Mouse (Mus musculus): ENCODE measurements around the gene Pagr1b. TPM values are rescaled to one million over a fixed set of nuclear protein-coding genes. Genes with fewer than 3 reads are reported as not detected.

Pagr1b gene
- polyA plus RNA-seq, 1 experiment from 2014 or later, result not detected

DNA sequence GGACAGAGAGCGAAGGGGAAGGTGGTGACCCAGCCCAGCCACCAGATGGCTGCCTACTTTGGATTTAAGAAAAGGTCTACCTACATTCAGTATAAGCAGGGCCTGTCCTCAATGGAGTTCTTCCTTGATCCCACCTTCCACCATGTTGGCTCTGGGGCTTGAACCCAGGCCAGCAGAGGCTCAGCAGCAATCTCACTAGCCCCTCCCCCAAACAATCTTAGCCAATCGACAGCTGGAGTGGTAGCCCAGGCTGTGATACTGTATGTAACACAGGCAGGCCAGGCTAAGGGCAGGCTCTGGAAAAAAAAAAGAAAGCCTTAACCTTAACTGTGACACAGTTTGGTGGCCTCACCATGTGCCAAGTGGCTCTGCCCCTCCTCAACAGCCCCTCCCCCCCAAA lies 4.6 kb downstream of the Pagr1b start:
- H3K4me2 ChIP-seq, result no peak overlapping the region
- H3K36me3 ChIP-seq (ENCODE audit: control insufficient read depth, insufficient read depth, low read length), result peaks cover 6% of the 10 kb centered on the region
- H3K27ac ChIP-seq (ENCODE audit: low read depth, low read length), result no peak overlapping the region
- WGBS (ENCODE audit: insufficient replicate concordance), result 81% methylated on average over 2 of the region's 2 CpGs
- H3K4me1 ChIP-seq (ENCODE audit: control insufficient read depth, insufficient read depth, low read length), result peaks cover 30% of the 10 kb centered on the region
- ATAC-seq (replicated peaks; ENCODE audit: insufficient number of reproducible peaks, low FRiP score, low TSS enrichment), result no peak
- no peak overlapping the region for H3K4me3 ChIP-seq (ENCODE audit: low read depth, low read length)
- H3K9ac ChIP-seq (ENCODE audit: low read depth, low read length), result no peak overlapping the region
- H3K27me3 ChIP-seq (ENCODE audit: control insufficient read depth, insufficient read depth, low read length), result no peaks in the 10 kb centered on the region
- no peaks in the 10 kb centered on the region for H3K9me3 ChIP-seq (replicated peaks; ENCODE audit: control insufficient read depth, low read length)

DNA sequence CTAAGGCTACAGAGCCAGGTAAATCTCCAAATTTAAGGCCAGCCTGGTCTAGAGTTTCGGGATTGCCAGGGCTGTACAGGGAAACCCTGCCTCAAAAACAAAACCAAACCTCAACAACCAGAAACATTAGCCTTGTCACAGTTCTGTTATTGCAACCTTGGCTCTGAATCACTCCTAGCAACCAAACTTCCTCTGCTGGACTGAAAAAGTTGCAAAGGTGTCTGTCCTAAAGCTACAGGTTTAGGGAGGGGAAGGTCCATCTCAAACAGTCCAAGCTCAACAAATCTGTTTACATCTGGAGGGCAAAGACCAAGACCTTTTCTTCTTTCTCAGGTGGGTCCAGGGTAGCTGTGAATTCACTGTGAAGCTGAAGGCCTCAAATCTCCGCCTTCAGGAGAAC lies 5.2 kb downstream of the Pagr1b start:
- no peaks in the 10 kb centered on the region for H3K9me3 ChIP-seq (replicated peaks; ENCODE audit: control insufficient read depth, low read length)
- WGBS (ENCODE audit: insufficient replicate concordance), result 93% methylated on average over 2 of the region's 2 CpGs

DNA sequence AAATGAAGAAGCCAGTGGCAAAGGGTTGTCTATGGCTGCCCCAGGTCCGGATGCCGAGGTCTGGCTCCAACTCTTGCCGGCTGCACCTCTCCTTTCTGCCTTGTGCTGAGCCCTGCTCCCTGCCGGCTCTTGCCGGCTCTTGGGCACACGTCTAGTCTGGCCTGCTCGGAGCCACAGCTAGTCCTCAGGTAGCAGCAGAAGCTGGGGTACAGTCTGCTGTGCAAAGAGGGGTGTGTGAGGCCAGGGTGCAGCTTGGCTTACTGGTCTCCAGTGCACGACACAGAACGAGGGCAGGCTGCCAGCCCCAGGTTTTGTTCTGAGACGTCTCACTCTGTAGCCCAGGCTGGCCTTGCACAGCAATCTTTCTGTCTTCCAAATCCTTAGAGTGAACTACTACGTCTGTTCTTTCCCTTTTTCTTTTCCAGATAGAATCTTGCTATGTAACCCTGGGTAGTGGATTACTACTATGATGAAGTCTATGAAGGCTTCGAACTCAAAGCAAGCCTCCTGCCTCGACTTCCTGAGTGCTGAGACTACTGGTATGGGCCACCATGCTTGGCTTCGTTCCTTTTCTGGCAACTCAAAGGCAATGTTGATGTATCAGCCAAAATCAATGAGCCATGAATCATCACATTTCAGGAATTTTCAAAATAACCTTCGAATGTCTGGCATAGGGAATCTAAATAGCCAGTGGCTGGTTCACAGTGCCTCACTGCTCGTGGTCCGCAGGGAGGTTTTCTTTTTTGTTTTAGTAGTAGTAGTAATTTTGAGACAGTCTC lies 6.8 kb downstream of the Pagr1b start:
- Histone ChIP-seq H3K9ac (ENCODE audit: low read depth, low read length) (no peak overlapping the region), H3K36me3 (ENCODE audit: control insufficient read depth, insufficient read depth, low read length) (peaks cover 3% of the 10 kb centered on the region; the same call in 1 of the 2 replicates), H3K9me3 (replicated peaks; ENCODE audit: control insufficient read depth, low read length) (no peaks in the 10 kb centered on the region), H3K4me2 (no peak overlapping the region), H3K27ac (ENCODE audit: low read depth, low read length) (peak overlapping the region; percentile 50), H3K27me3 (ENCODE audit: control insufficient read depth, insufficient read depth, low read length) (no peaks in the 10 kb centered on the region), H3K4me1 (ENCODE audit: control insufficient read depth, insufficient read depth, low read length) (peaks cover 14% of the 10 kb centered on the region), H3K4me3 (ENCODE audit: low read depth, low read length) (no peak overlapping the region)
- no peak for ATAC-seq (replicated peaks; ENCODE audit: insufficient number of reproducible peaks, low FRiP score, low TSS enrichment)
- 84% methylated on average over 17 of the region's 17 CpGs for WGBS (ENCODE audit: insufficient replicate concordance)

More for the DNA sequence above, 5.2 kb downstream of the Pagr1b start:
- Histone ChIP-seq H3K4me1 (ENCODE audit: control insufficient read depth, insufficient read depth, low read length) (peaks cover 30% of the 10 kb centered on the region), H3K9ac (ENCODE audit: low read depth, low read length) (no peak overlapping the region), H3K4me2 (no peak overlapping the region), H3K36me3 (ENCODE audit: control insufficient read depth, insufficient read depth, low read length) (peaks cover 6% of the 10 kb centered on the region), H3K27ac (ENCODE audit: low read depth, low read length) (no peak overlapping the region), H3K4me3 (ENCODE audit: low read depth, low read length) (no peak overlapping the region), H3K27me3 (ENCODE audit: control insufficient read depth, insufficient read depth, low read length) (no peaks in the 10 kb centered on the region)
- ATAC-seq (replicated peaks; ENCODE audit: insufficient number of reproducible peaks, low FRiP score, low TSS enrichment), result no peak

- Histone ChIP-seq H3K4me2 (no peak overlapping the region), H3K9ac (ENCODE audit: low read depth, low read length) (0 out of 2 replicates have a peak overlapping the region, but pooled peaks have one; percentile 16), H3K27me3 (ENCODE audit: control insufficient read depth, insufficient read depth, low read length) (no peaks in the 10 kb centered on the region), H3K27ac (ENCODE audit: low read depth, low read length) (peak overlapping the region; percentile 50), H3K4me1 (ENCODE audit: control insufficient read depth, insufficient read depth, low read length) (peaks cover 9% of the 10 kb centered on the region; the same call in 1 of the 2 replicates), H3K4me3 (ENCODE audit: low read depth, low read length) (no peak overlapping the region), H3K36me3 (ENCODE audit: control insufficient read depth, insufficient read depth, low read length) (peaks cover 3% of the 10 kb centered on the region; the same call in 1 of the 2 replicates), H3K9me3 (replicated peaks; ENCODE audit: control insufficient read depth, low read length) (no peaks in the 10 kb centered on the region)
- WGBS (ENCODE audit: insufficient replicate concordance), result 37% methylated on average over 9 of the region's 9 CpGs
- peak; percentile 82 for ATAC-seq (replicated peaks; ENCODE audit: insufficient number of reproducible peaks, low FRiP score, low TSS enrichment)
Measured at GRCm38 (mm10) chr7:127008239-127009019, 7.9 kb downstream of the Pagr1b start.

DNA sequence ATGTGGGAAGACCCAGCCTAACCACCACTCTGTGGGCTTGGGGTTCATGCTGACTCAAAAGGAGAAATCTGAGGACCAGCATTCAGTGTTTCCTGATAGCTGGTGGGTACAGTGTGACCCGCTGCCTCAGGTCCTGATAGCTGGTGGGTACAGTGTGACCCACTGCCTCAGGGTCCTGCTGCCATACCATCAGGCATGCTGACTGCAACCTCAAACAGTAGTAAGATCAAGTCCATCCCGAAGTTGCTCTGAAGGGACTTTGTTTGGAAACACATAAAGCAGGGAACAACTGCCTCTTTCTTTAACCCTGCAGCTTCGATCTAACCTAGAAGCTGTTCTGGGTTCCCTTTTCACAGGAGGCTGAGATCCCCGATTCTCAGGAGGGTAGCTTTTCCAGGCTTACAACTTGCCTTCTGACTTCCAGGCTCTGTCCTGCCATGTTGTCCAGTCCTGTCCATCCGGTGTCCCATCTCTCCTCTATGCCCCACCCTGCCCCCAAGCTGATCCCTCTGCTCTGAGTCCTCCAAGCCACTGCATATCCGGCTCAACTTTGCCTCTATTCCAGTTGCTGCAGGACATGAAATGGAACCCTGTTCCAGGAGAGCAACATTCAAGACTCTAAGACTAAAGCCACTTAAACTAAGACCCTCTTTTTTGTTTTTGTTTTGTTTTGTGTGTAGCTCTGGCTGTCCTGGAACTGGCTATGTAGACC lies 8.8 kb downstream of the Pagr1b start:
- ATAC-seq (replicated peaks; ENCODE audit: insufficient number of reproducible peaks, low FRiP score, low TSS enrichment), result no peak
- Histone ChIP-seq H3K27ac (ENCODE audit: low read depth, low read length) (no peak overlapping the region), H3K4me2 (no peak overlapping the region), H3K9ac (ENCODE audit: low read depth, low read length) (0 out of 2 replicates have a peak overlapping the region, but pooled peaks have one; percentile 10), H3K4me3 (ENCODE audit: low read depth, low read length) (no peak overlapping the region), H3K27me3 (ENCODE audit: control insufficient read depth, insufficient read depth, low read length) (no peaks in the 10 kb centered on the region), H3K36me3 (ENCODE audit: control insufficient read depth, insufficient read depth, low read length) (no peaks in the 10 kb centered on the region), H3K4me1 (ENCODE audit: control insufficient read depth, insufficient read depth, low read length) (peaks cover 9% of the 10 kb centered on the region; the same call in 1 of the 2 replicates), H3K9me3 (replicated peaks; ENCODE audit: control insufficient read depth, low read length) (no peaks in the 10 kb centered on the region)
- WGBS (ENCODE audit: insufficient replicate concordance), result 82% methylated on average over 6 of the region's 6 CpGs

GRCm38 (mm10) chr7:127004122-127004875 lies 12.0 kb downstream of the Pagr1b start:
- no peak for ATAC-seq (replicated peaks; ENCODE audit: insufficient number of reproducible peaks, low FRiP score, low TSS enrichment)
- 81% methylated on average over 4 of the region's 4 CpGs for WGBS (ENCODE audit: insufficient replicate concordance)

GRCm38 (mm10) chr7:127003620-127004019 lies 12.7 kb downstream of the Pagr1b start:
- Histone ChIP-seq H3K36me3 (ENCODE audit: control insufficient read depth, insufficient read depth, low read length) (no peaks in the 10 kb centered on the region), H3K27ac (ENCODE audit: low read depth, low read length) (no peak overlapping the region), H3K4me2 (no peak overlapping the region), H3K27me3 (ENCODE audit: control insufficient read depth, insufficient read depth, low read length) (no peaks in the 10 kb centered on the region), H3K4me1 (ENCODE audit: control insufficient read depth, insufficient read depth, low read length) (peaks cover 6% of the 10 kb centered on the region; the same call in 1 of the 2 replicates), H3K9ac (ENCODE audit: low read depth, low read length) (no peak overlapping the region), H3K4me3 (ENCODE audit: low read depth, low read length) (no peak overlapping the region), H3K9me3 (replicated peaks; ENCODE audit: control insufficient read depth, low read length) (no peaks in the 10 kb centered on the region)
- ATAC-seq (replicated peaks; ENCODE audit: insufficient number of reproducible peaks, low FRiP score, low TSS enrichment), result no peak
- WGBS (ENCODE audit: insufficient replicate concordance), result 89% methylated on average over 5 of the region's 5 CpGs

More at GRCm38 (mm10) chr7:127004122-127004875, 12.0 kb downstream of the Pagr1b start:
- Histone ChIP-seq H3K36me3 (ENCODE audit: control insufficient read depth, insufficient read depth, low read length) (no peaks in the 10 kb centered on the region), H3K9ac (ENCODE audit: low read depth, low read length) (no peak overlapping the region), H3K4me2 (no peak overlapping the region), H3K27me3 (ENCODE audit: control insufficient read depth, insufficient read depth, low read length) (no peaks in the 10 kb centered on the region), H3K9me3 (replicated peaks; ENCODE audit: control insufficient read depth, low read length) (no peaks in the 10 kb centered on the region), H3K4me3 (ENCODE audit: low read depth, low read length) (no peak overlapping the region), H3K27ac (ENCODE audit: low read depth, low read length) (no peak overlapping the region), H3K4me1 (ENCODE audit: control insufficient read depth, insufficient read depth, low read length) (peaks cover 9% of the 10 kb centered on the region; the same call in 1 of the 2 replicates)

DNA sequence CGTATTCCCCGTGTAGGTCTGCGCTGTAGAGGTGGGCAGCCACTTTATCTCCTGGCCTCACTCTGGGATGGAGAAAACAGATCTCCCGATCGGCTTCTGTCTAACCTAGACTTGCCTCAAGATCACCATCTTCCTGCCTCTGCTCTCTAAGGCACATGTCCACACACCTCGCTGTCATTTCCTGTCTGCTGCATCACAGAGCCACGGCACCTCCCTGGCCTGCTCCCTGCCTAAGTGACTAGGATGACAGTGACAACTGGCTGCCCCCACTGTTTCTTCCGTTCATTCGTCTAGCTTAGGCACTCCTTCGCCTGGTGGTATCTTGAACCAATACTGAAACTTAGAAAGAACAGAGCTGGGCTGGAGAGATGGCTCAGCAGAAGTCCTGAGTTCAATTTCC lies 16.7 kb downstream of the Pagr1b start:
- H3K36me3 ChIP-seq (ENCODE audit: control insufficient read depth, insufficient read depth, low read length), result peaks cover 3% of the 10 kb centered on the region; the same call in 1 of the 2 replicates
- 68% methylated on average over 10 of the region's 10 CpGs for WGBS (ENCODE audit: insufficient replicate concordance)

More for the DNA sequence above, 16.7 kb downstream of the Pagr1b start:
- Histone ChIP-seq H3K9me3 (replicated peaks; ENCODE audit: control insufficient read depth, low read length) (no peaks in the 10 kb centered on the region), H3K4me1 (ENCODE audit: control insufficient read depth, insufficient read depth, low read length) (no peaks in the 10 kb centered on the region), H3K27me3 (ENCODE audit: control insufficient read depth, insufficient read depth, low read length) (no peaks in the 10 kb centered on the region), H3K4me3 (ENCODE audit: low read depth, low read length) (no peak overlapping the region), H3K4me2 (no peak overlapping the region), H3K27ac (ENCODE audit: low read depth, low read length) (no peak overlapping the region), H3K9ac (ENCODE audit: low read depth, low read length) (no peak overlapping the region)
- no peak for ATAC-seq (replicated peaks; ENCODE audit: insufficient number of reproducible peaks, low FRiP score, low TSS enrichment)

Data from heart, embryonic 11.5 days (tissue).